Mouse (Mus musculus) bone marrow macrophage, adult 2 months (primary cell): ENCODE results near the gene Cmtm7. TPM values are rescaled to one million over a fixed set of nuclear protein-coding genes. Genes with fewer than 3 reads are reported as not detected.

Experiments
- H3K27ac ChIP-seq: 2 replicates; pipeline ENCODE4 v1.5.1; 2012; ENCODE audit warnings: low read depth, low read length; ENCODE audit not compliant: insufficient read depth
- H3K4me1 ChIP-seq: 2 replicates; pipeline ENCODE4 v1.6.1; 2012; ENCODE audit warnings: low read length; ENCODE audit not compliant: control insufficient read depth, insufficient read depth
- H3K4me3 ChIP-seq: 2 replicates; pipeline ENCODE4 v1.5.1; 2012; ENCODE audit warnings: mild to moderate bottlenecking, low read length, moderate library complexity; ENCODE audit not compliant: insufficient read depth
- CTCF ChIP-seq: IDR thresholded peaks from 2 replicates; pipeline ENCODE4 v1.5.1; 2012; ENCODE audit warnings: low read depth, mild to moderate bottlenecking, low read length, moderate library complexity
- POLR2A ChIP-seq: IDR thresholded peaks from 2 replicates; pipeline ENCODE4 v1.6.1; 2012; ENCODE audit warnings: mild to moderate bottlenecking, low read depth, low read length, borderline replicate concordance
- polyA plus RNA-seq: library from polyadenylated mRNA; stranded (reverse); fragments of >200 nt; gene quantifications from 2 replicates; pipeline ENCODE4 v1.2.4, GENCODE M21; 2012; ENCODE audit not compliant: missing spikeins, insufficient read depth, insufficient read length

Cmtm7 gene
- polyA plus RNA-seq, 1 experiment, result 184 TPM

DNA sequence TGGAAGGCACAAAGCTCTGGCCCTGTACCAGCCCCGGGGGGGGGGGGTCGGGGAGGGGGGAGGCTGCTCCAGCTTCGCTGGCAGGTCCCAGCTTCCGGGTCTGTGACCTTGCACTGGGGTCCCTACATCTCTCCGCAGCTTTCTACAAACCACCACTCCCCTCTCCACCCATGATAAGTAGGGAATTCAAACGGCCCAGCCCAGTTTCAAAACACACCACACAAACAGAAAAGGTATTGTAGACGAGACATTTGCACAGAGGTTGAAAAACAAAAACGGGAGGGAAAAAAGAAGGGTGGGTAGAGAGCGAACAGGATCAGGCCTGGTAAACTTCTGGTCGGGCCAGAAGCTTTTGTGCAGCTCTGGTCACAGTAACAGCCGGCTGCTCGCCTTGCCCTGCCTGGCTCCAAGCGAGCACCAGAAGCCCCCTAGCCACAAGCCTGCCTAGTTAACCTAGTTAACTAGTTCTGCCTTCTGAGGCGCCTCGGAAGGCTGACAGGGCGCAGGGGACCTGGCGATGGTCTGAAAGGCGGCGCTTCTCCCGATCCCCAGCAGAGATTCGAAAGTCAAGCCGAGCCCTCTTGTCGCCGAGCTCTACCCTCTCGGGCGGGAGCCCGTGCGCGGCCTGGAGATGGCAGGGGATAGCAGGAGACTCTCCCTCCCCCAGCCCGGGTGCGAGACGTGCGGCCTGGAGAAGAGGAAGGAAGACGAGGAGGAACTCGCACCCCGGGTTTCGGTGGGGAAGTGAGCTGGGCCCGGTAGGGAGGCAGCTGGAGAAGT lies 720 bp downstream of the Cmtm7 start:
- peaks cover 58% of the 10 kb centered on the region for H3K4me1 ChIP-seq
- TF ChIP-seq CTCF (no peak), POLR2A (peak; percentile 85)
- peak overlapping the region; percentile 99 for H3K27ac ChIP-seq
- H3K4me3 ChIP-seq, result peak overlapping the region; percentile 88

DNA sequence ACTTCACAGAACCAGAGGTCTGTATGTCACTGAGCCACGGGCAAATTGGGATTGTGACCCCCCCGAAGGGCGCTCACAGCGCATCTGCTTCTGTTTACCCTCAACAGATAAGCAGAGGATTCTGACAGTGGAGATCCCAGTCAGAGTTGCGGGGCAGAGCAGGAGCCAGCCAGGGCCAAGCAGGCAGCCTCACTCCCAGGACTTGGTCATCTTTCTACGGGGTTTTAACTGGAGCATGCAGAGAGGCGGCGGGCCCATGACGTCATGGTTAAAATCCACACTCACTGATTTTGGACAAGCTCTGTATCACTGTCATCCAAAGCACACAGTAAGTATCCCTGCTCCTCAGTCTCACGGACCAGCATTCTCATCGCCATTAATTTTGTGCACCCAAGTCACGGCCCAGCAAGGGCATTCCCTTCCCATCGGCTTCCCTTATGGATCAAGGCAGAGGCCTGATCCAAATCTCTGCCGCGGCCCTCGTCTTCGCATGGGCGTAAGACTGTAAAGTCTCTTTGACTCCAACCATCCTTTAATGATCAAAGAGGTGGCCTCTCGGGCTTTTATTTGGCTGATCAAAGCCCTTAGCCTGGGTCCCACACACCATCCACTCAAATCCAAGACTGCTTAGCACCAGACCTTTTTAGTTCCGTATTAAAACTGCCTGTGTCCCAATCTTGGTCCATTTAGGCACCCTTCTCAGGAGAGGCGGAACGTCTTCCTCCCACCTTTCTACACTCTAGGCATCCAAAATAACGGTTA lies 1.5 kb downstream of the Cmtm7 start:
- TF ChIP-seq POLR2A (no peak), CTCF (no peak)
- Histone ChIP-seq H3K27ac (peak overlapping the region; percentile 99), H3K4me1 (peaks cover 58% of the 10 kb centered on the region), H3K4me3 (peak overlapping the region; percentile 88)

DNA sequence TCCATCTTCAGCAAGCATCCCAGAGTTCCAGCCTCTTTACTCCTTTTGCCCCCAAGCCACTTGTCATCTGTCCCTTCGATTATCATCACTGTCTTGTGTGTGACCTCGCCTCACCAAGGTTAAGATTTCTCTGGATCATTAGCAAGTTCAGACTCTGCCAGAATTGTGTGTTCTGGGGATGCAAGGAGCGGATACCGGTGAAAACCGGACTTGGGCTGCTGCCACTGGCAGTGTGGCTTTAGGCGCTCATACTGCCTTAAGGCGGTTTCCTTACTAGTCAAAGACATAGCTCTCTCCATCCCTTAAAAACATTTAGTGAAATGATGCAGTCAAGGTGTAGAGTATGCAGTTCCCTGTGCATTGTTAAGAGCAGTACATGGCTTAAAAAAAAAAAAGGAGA lies 2.8 kb downstream of the Cmtm7 start:
- H3K4me1 ChIP-seq, result peaks cover 59% of the 10 kb centered on the region
- no peak overlapping the region for H3K27ac ChIP-seq
- H3K4me3 ChIP-seq, result no peak overlapping the region
- TF ChIP-seq CTCF (no peak), POLR2A (no peak)

DNA sequence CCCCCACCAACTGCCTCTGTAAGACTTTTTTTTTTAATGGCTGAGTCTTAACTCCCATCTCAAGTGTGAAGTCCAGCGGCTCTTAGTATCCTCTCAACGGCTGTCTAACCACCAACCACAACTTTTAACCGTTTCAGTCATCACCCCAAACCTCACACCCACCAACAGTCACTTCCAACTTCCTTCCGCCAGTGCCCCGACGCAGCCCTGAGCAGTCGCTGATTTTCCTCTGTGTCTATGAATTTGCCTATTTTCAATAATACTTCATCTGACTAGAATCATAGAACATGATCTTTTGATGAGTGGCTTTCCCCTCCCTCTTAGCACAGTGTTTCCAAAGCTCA lies 3.6 kb downstream of the Cmtm7 start:
- H3K4me1 ChIP-seq, result peaks cover 54% of the 10 kb centered on the region
- peak overlapping the region; percentile 5; the same call in 1 of the 2 replicates for H3K27ac ChIP-seq
- no peak for TF ChIP-seq CTCF
- TF ChIP-seq POLR2A, result no peak
- no peak overlapping the region for H3K4me3 ChIP-seq

DNA sequence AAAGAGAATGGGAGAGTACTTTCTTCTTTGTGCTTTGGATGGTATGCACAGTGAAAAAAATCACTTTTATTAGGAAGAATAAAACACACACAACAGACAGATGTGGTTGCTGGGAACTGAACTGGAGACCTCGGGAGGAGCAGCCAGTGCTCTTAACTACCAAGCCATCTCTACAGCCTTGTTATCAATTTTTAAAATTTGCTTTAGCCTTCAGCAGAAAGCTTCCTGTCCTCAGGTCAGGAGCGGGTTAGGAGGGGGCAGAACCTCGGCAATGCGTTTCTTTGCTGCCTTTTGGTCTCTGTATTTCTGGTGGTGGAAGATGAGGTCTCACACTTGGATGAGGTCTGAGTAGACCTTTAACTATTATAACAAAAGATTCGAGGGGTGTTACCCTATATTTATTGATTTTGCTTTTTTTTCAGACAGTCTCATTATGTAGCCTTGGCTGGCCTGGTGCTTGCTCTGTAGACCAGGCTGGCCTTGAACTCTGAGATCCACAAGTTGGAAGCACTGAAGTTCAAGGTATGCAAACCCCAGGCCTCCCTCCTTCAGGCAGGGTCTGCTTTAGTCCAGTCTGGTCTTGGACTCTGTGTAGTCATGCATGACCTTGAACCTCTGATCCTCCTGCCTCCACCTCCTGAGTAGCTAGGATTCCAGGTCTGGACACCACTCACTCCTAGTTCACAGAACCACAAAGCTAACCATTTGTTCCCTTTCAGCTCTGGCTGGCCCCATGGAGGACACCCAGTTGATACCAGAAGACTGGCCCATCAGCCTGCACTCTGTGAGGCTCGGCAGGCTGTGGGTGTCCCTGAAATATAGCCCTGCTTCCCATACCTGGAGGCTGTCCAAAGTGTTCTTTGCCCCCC lies 4.2 kb downstream of the Cmtm7 start:
- TF ChIP-seq CTCF, result no peak
- no peak for TF ChIP-seq POLR2A
- H3K4me1 ChIP-seq, result peaks cover 48% of the 10 kb centered on the region
- no peak overlapping the region for H3K4me3 ChIP-seq
- peak overlapping the region; percentile 5; the same call in 1 of the 2 replicates for H3K27ac ChIP-seq

DNA sequence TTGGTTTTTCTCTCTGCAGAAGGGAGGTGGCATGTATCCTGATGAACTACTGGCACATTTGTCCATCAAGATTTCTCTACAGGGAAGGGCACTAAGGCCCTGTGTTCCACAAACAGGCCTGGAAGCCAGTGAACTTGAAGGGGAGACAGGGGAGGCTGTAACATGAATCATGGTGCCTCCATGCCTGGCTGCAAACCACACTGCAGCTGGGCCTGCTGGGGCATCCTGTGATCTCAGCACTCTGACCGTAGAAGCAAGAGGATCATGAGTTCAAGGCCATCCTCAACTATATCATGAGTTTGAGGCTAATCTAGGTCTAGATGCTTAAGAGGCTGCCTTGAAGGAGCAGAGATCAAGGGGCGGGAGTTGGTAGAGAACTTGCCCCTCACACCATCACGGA lies 5.3 kb downstream of the Cmtm7 start:
- no peak overlapping the region for H3K4me3 ChIP-seq
- no peak overlapping the region for H3K27ac ChIP-seq
- H3K4me1 ChIP-seq, result peaks cover 45% of the 10 kb centered on the region
- TF ChIP-seq CTCF, result no peak
- no peak for TF ChIP-seq POLR2A

DNA sequence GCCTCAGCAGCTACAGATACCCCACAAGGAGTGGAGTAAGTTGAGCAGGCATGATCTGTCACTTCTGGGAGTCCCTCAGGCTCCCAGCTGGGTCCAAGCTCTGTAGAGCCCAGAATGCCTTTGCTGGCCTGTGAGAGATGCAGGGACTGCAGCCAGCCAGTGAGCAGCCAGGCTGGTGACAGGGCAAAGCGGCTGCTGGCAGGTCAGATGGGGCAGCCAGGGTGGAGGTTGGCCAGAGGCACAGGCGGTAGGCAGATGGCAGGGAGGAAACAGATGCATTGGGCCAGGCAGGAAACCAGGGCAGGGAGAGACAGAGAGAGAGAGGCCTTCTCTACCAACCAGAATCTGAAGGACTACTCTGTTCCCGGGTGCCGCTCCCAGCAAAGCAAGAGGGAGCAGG lies 6.4 kb downstream of the Cmtm7 start:
- Histone ChIP-seq H3K4me3 (no peak overlapping the region), H3K27ac (no peak overlapping the region), H3K4me1 (peaks cover 56% of the 10 kb centered on the region)
- TF ChIP-seq POLR2A (no peak), CTCF (no peak)

DNA sequence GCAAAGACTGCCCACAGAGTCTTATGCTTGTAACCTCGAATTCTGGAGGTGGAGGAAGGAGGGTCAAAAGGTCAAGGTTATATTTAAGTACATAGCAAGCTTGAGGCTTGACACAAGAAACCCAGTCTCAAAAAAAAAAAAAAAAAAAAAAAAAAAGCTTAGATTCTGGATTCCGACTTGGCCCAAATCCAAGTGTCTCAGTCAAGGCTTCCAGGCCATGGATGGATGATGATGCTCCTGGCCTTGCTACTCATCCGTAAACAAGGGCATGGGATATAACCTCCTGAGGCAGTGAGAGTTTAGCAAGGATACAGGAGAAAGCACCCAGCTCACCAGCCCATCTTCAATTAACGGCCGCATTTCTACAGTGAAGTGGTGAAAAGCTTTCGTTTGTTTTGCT lies 7.0 kb downstream of the Cmtm7 start:
- TF ChIP-seq CTCF (no peak), POLR2A (no peak)
- no peak overlapping the region for H3K4me3 ChIP-seq
- H3K4me1 ChIP-seq, result peaks cover 57% of the 10 kb centered on the region
- H3K27ac ChIP-seq, result no peak overlapping the region

DNA sequence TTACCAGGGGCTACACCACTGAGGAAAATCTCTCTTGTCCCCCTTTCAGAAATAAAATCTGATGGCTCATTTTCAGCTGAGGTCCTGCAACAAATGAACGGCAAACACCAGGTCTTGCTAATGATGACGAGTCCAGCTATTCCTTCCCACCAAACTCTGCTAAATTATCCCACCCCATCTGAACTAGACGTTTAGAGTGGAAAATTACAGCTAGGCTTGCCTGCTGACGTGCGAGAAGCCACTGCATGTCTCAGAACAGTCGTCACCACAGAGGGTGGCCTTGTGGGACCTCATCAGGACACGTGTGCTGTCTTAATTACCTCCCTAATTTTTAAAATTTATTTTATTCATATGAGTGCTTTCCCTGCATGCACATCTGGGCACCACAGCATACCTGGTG lies 10.1 kb downstream of the Cmtm7 start:
- TF ChIP-seq CTCF (no peak), POLR2A (no peak)
- no peak overlapping the region for H3K27ac ChIP-seq
- H3K4me3 ChIP-seq, result no peak overlapping the region
- H3K4me1 ChIP-seq, result peaks cover 34% of the 10 kb centered on the region

DNA sequence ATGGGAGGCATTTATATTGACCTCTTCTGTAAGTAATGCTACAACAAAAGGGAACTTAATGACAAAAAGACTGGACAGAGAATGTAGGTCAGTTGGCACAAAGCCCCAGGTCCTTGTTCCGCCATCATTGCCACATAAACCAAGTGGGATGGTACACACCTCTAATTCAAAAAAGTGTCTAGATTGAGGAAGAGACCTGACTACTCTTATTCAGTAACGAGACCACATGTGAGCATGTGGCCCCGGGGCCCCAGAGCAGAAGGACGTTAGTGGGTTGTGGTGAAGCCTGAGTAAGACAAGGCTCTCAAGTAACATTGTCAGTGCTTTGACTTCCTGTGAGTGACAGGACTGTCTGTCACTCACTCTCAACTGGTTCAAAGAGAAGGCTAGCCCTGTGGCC lies 11.4 kb downstream of the Cmtm7 start:
- H3K4me1 ChIP-seq, result peaks cover 22% of the 10 kb centered on the region
- TF ChIP-seq POLR2A (no peak), CTCF (no peak)
- no peak overlapping the region for H3K27ac ChIP-seq
- H3K4me3 ChIP-seq, result no peak overlapping the region
